Mouse (Mus musculus): ENCODE measurements around the gene Dnmt3l. TPM values are rescaled to one million over a fixed set of nuclear protein-coding genes. Genes with fewer than 3 reads are reported as not detected.

The Dnmt3l gene
- not detected in 4 replicates for total RNA-seq (2023)

DNA sequence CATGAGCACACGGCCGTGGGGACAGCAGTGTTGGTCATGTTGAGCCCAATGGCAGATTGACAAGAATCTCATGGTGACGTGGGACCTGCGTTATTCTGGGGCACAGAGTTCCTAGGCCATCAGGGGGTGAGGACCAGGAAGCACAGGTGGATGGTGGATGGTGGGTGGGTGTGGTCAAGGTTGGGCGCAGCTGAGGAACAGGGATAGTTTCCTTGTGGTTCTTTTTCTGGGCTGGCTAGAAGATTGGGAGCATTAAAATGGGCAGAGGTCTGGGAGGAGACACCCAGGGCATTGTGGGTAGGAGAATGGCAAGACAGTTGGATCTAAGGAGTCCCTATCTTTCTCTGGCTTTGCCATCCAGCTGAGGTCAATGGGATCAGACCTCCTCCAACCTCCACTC, at the start of gene Dnmt3l:
Dnmt3l (plus strand) TSS at position 301 of the 400 bp plus-strand sequence.

GRCm38 (mm10) chr10:78009945-78010293, 31.8 kb upstream of the Dnmt3l start, which contains the start of gene Pfkl:
Pfkl (minus strand) TSS chr10:78010083.

GRCm38 (mm10) chr10:78043406-78043836, 1.7 kb downstream of the Dnmt3l start, which contains the start of gene Aire:
Aire (minus strand) TSS chr10:78043610.

GRCm38 (mm10) chr10:78069101-78070011, 27.6 kb downstream of the Dnmt3l start, which contains the start of gene Icosl:
Icosl (plus strand) TSS chr10:78069302.

Other genes with a start within 250 kb of the Dnmt3l start
- not detected in 4 replicates for gene Gm9639, start 246.9 kb upstream of the Dnmt3l start, total RNA-seq (2023)
- not detected in 4 replicates for gene Gm19668, start 242.8 kb upstream of the Dnmt3l start, total RNA-seq (2023)
- gene Gm9507, start 230.1 kb upstream of the Dnmt3l start, total RNA-seq (2023): not detected in 4 replicates
- not detected in 4 replicates for gene Gm2696, start 227.3 kb upstream of the Dnmt3l start, total RNA-seq (2023)
- gene Krtap10-4, start 214.9 kb upstream of the Dnmt3l start, total RNA-seq (2023): not detected in 4 replicates
- gene Krtap10-10, start 206.0 kb upstream of the Dnmt3l start, total RNA-seq (2023): not detected in 4 replicates
- not detected in 4 replicates for gene Gm36176, start 195.1 kb upstream of the Dnmt3l start, total RNA-seq (2023)
- not detected in 4 replicates for gene Gm10318, start 189.1 kb upstream of the Dnmt3l start, total RNA-seq (2023)
- not detected in 4 replicates for gene Gm3285, start 180.0 kb upstream of the Dnmt3l start, total RNA-seq (2023)
- 0.16 to 0.27 TPM in 2 of 4 replicates, not detected in the others for gene Lrrc3, start 139.4 kb upstream of the Dnmt3l start, total RNA-seq (2023)
- gene Trpm2, start 71.4 kb upstream of the Dnmt3l start, total RNA-seq (2023): 21.4 to 30.7 TPM (median 24.9 TPM) in 4 replicates
- 7.4 to 12.6 TPM (median 10.7 TPM) in 4 replicates for gene 1810043G02Rik, start 63.4 kb upstream of the Dnmt3l start, total RNA-seq (2023)
- 76.6 to 97.0 TPM (median 84.3 TPM) in 4 replicates for gene Pfkl, start 31.9 kb upstream of the Dnmt3l start, total RNA-seq (2023)
- 1.3 to 2.2 TPM (median 1.9 TPM) in 4 replicates for gene Aire, start 1.7 kb downstream of the Dnmt3l start, total RNA-seq (2023)
- gene Icosl, start 27.4 kb downstream of the Dnmt3l start, total RNA-seq (2023): 243 to 274 TPM (median 264 TPM) in 4 replicates
- gene D10Jhu81e, start 127.8 kb downstream of the Dnmt3l start, total RNA-seq (2023): 40.6 to 45.5 TPM (median 42.5 TPM) in 4 replicates
- 22.3 to 26.5 TPM (median 23.9 TPM) in 4 replicates for gene Pwp2, start 143.2 kb downstream of the Dnmt3l start, total RNA-seq (2023)
- gene Trappc10, start 202.7 kb downstream of the Dnmt3l start, total RNA-seq (2023): 69.3 to 80.4 TPM (median 72.0 TPM) in 4 replicates